Mouse (Mus musculus): ENCODE data around the gene Pxylp1.
"Not testable (repeated sequence)": the region's sequence is repeated elsewhere in the genome, so short reads cannot be mapped to it uniquely, and the experiment has no call there.

Gene Pxylp1

DNA sequence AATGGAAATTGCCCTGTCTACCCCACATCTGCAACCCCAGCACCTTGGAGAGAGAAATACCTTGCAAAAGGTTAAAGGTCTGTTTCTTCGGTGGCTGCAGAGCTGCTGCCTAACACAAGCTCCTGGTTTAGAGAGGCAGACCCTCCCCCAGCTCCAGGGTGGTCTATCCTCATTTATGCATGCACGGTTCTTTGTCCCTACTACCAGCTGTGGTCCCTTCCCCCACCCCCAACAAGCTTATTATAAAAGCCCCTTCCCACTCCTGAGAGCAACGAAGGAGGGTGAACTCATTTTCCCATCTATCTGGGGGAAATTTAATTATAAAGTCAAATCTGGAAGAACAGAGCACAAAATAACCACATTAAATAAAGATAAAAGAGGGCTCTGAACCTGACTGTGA lies at the start of gene Pxylp1:
TSS of gene Pxylp1 (minus strand) at position 124 of the 400 bp plus-strand sequence.
- DNase-seq (ENCODE audit: low read depth, low spot score): no peak

- no peak for DNase-seq (ENCODE audit: low read depth, low spot score)
Observed at GRCm38 (mm10) chr9:96938887-96939286, 46.4 kb upstream of the Pxylp1 start.

GRCm38 (mm10) chr9:96936427-96936826 lies 44.0 kb upstream of the Pxylp1 start:
- not testable (repeated sequence) for DNase-seq (ENCODE audit: low read depth, low spot score)

DNA sequence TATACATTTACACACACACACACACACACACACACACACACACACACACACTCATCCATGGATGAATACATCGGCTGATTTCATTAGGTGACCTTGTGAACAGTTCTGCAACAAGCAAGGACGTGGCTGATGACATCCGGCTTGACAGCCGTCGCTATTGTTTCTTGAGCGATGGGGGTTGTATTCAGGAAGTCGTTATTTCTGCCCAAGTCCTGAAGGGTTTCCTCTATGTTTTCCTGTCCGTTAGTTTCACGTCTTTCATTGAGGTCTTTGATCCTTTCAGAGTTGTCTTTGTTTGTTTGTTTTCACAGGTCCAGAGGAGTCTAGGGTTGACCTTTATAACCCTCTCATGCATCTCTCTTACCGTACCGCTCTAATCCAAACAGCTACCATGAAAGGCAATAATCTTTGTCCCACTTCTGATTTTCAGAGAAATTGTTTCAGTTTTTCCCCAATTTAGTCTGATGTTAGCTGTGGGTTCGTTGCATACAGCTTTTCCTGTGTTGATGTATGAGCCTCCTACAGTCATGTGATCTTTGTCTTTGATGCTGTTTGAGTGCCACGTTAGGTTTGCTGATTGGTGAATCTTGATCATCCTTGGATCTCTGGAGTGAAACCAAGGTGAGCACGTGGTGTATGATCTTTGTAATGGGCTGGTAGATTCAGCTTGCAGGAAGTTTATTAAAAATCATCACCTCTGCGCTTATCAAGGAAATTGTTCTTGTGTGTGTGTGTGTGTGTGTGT lies 43.3 kb upstream of the Pxylp1 start:
- no peak for DNase-seq (ENCODE audit: low read depth, low spot score)

- DNase-seq (ENCODE audit: low read depth, low spot score): no peak
Observed at GRCm38 (mm10) chr9:96934816-96935215, 42.3 kb upstream of the Pxylp1 start.

- DNase-seq (ENCODE audit: low read depth, low spot score): no peak
Observed at GRCm38 (mm10) chr9:96932751-96933150, 40.3 kb upstream of the Pxylp1 start.

DNA sequence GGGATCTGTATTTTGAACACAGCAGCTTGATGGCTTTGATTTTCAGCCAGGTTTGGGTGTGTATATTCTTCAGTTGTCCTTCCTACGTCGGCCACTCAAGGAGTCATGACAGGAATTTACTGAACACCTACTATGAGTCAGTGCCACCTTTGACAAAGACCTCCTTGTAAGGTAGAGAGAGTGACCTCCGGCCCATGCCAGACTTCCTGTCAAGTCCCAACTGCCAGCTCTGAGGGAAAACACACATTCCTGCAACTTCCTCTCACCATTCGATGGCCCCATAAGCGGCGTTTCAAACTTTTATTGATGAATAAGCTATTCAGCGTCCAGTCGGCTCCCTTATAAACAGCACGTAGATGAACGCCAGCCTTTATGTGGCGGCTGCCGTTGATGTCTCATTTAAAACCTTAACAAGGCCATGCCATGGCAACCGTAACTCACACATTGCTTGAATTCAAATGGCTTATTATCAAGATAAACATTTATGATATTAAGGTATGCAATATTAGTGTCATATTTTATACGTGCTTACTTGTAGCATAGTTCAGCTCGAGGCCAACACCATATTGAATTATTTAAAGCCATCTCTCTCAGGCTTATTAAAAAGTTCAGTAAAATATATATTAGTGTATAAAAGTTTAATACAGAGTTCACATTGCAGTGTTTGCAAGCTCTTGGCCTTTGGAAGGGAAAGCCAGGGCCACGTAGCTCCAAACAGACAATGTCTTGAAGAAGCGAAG lies 31.3 kb upstream of the Pxylp1 start:
- DNase-seq (ENCODE audit: low read depth, low spot score): no peak

- no peak for DNase-seq (ENCODE audit: low read depth, low spot score)
Observed at GRCm38 (mm10) chr9:96923119-96923518, 30.6 kb upstream of the Pxylp1 start.

GRCm38 (mm10) chr9:96916620-96917538 lies 24.4 kb upstream of the Pxylp1 start:
- peak; percentile 86 for DNase-seq (ENCODE audit: low read depth, low spot score)

- DNase-seq (ENCODE audit: low read depth, low spot score): no peak
Observed at GRCm38 (mm10) chr9:96916076-96916475, 23.6 kb upstream of the Pxylp1 start.

DNA sequence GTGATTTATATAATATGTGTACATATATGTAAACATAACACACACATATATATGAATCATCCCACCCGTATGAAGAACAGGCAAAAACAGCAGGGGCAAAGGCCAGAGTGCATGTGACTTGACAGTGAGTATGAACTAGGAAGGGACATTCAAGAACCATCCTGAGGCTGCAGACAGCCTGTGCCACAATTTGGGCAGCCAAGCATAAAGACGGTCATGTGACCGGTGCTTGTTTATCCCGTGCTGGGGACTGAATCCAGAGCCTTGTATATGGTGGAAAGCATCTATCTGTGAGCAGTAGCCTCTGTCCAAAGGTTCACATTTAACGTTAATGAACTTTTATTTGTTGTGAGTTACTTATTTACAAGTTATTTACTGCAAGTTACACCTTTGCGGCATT lies 22.4 kb upstream of the Pxylp1 start:
- no peak for DNase-seq (ENCODE audit: low read depth, low spot score)

- peak; percentile 23 for DNase-seq (ENCODE audit: low read depth, low spot score)
Observed at GRCm38 (mm10) chr9:96914005-96914404, 21.5 kb upstream of the Pxylp1 start.

GRCm38 (mm10) chr9:96909503-96909902 lies 17.0 kb upstream of the Pxylp1 start:
- no peak for DNase-seq (ENCODE audit: low read depth, low spot score)

DNA sequence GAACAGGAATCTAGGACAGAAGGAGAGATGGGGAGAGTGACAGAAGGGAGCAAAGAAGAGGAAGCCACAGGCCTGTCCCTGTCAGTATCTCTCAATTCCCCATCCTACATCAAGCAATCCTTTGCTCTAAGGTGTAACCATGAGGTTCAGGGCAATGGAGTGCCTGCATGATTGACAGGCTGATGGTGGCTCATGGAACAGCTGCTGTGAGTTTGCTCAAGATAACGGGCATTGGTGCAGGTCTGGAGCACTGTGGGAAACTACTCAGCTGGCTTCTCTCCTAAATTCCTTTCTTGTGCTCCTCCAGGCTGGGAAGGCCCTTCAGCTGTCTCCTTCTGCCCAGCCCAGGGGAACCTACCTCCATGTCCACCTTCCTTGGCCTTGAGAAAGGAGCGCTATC lies 16.3 kb upstream of the Pxylp1 start:
- DNase-seq (ENCODE audit: low read depth, low spot score): no peak

DNA sequence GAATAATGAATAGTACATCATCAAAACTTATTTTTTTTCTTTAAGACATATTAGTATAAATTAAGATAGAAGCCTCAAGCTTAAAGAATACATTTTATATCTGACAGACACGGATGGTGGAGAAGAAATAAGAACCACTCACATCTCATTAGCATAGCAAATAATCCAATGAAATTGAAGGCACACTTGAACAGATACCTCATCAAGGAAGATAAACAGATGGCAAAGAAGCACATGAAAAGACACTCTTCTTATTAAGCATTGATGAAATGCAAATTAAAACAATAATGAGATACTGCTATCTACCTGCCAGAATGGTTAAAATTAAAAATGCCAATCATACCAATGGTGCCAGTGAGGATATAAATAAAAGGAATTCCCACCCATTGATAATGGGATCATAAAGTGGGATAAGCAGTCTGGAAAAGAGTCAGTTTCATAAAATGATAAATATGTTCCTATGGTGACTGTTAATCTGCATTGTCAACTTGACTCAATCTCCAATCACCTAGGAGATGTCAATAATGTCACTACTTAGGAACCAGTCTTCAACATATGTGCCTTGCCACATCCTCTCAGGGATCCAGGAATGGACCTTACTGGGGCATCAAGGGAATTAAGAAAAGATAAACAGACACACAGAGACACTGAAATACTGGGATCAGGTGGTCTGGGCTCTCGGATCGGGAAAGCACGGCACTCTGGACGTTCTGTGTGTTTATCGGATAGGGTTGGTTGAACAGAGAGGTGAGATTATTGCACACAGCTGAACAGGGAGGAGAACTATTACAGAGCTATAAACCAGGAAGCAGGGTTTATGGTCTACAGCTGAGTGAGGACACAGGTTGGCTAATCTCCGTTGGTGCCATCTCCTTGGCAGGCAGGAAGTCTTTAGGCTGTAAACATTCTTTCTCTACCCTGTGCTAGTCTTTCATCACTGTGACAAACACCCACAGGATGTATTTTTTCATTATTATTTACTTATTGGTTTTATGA lies 12.2 kb upstream of the Pxylp1 start:
- no peak for DNase-seq (ENCODE audit: low read depth, low spot score)

DNA sequence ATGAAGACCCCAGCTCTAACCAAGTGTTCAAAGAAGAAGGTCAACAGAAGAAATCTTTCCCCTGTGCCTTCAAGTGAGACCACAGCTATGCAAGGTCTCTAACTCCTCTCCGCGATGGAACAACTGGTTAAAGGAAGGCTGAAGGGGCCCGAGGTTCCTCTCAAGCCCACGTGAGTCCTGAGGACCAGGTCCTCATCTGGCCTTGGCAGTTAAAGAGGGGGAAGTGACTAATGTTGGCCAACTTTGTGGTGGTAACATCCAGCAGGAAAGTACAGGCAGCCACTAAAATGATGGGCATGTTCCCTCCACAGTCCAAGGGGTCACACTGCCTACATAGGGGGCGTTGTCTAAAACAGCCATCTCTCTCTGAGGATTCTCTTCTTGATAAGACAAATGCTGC lies 7.2 kb upstream of the Pxylp1 start:
- DNase-seq (ENCODE audit: low read depth, low spot score): peak; percentile 35

- no peak for DNase-seq (ENCODE audit: low read depth, low spot score)
Observed at GRCm38 (mm10) chr9:96899004-96899403, 6.5 kb upstream of the Pxylp1 start.

DNA sequence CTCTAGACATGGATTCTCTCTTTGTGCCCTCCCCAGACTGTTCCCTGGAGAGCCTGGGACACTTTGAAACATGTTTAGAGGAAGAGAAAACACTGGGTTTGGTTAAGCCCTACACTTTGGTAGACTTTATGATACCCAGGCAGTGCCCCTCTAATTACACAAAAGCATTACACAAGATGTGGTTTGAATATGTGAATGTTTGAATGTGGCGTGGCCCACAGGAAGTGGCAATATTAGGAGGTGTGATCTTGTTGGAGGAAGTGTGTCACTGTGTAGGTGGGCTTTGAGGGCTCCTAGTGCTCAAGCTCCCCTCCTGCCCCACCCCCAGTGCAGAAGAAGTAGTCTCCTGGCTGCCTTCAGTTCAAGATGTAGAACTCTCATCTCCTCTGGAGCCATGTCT lies 4.2 kb upstream of the Pxylp1 start:
- DNase-seq (ENCODE audit: low read depth, low spot score): no peak

DNA sequence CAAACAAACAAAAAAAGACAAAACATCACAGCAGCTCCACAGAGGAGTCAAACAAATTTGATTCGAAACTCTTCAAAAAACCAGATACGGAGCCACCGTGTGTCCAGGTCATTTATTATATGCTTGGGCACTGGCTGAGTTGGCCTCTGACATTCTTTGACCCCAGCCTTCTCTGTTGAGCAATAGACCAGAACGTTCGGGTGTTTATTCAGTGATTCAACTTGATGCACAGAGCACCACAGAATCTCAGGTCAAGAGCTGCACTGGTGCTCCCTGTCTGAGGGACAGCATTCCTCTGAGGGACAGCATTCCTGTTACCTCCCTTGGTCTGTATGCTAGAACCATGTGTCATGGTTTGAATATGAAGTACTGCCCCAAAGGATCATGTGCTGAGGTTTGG lies 1.1 kb upstream of the Pxylp1 start:
- no peak for DNase-seq (ENCODE audit: low read depth, low spot score)

- no peak for DNase-seq (ENCODE audit: low read depth, low spot score)
Observed at GRCm38 (mm10) chr9:96891341-96892330, 833 bp downstream of the Pxylp1 start.
